Mouse (Mus musculus) liver, embryonic 16.5 days (tissue): ENCODE measurements around the gene Ppp1r15a. TPM values are rescaled to one million over a fixed set of nuclear protein-coding genes. Genes with fewer than 3 reads are reported as not detected.
A peak's percentile ranks its signal among the peaks of the same experiment; 100 is the strongest.
"Not testable (repeated sequence)": the region's sequence is repeated elsewhere in the genome, so short reads cannot be mapped to it uniquely, and the experiment has no call there.

Experiments
- ATAC-seq: fragments of 200-750 bp; cut with Nextera tagmentation; 2 replicates; pipeline ENCODE4 v1.8.0; 2017; ENCODE audit warnings: low read depth, mild to moderate bottlenecking, moderate number of reproducible peaks, moderate library complexity
- H3K27ac ChIP-seq: fragments of 300-500 bp; sonication (generic); 2 replicates; pipeline ENCODE4 v1.5.1; 2014; ENCODE audit warnings: mild to moderate bottlenecking, low read length
- H3K27me3 ChIP-seq: fragments of 300-500 bp; sonication (generic); 2 replicates; pipeline ENCODE4 v1.6.1; 2014; ENCODE audit warnings: low read depth, low read length, mixed read lengths; ENCODE audit not compliant: control insufficient read depth, insufficient read depth
- H3K36me3 ChIP-seq: fragments of 300-500 bp; sonication (generic); 2 replicates; pipeline ENCODE4 v1.6.1; 2014; ENCODE audit warnings: mild to moderate bottlenecking; ENCODE audit not compliant: control insufficient read depth, insufficient read depth
- H3K4me1 ChIP-seq: fragments of 300-500 bp; sonication (generic); 2 replicates; pipeline ENCODE4 v1.6.1; 2014; ENCODE audit warnings: low read depth, low read length, mixed read lengths; ENCODE audit not compliant: control insufficient read depth
- H3K4me2 ChIP-seq: fragments of 300-500 bp; sonication (generic); 2 replicates; pipeline ENCODE4 v1.6.1; 2014; ENCODE audit warnings: low read depth, low read length, mixed read lengths
- H3K4me3 ChIP-seq: fragments of 300-500 bp; sonication (generic); 2 replicates; pipeline ENCODE4 v1.5.1; 2014; ENCODE audit warnings: low read depth, mild to moderate bottlenecking, low read length
- H3K9ac ChIP-seq: fragments of 300-500 bp; sonication (generic); 2 replicates; pipeline ENCODE4 v1.6.1; 2014; ENCODE audit warnings: low read depth, low read length
- H3K9me3 ChIP-seq: fragments of 300-500 bp; sonication (generic); replicated peaks from 2 replicates; pipeline ENCODE4 v1.6.1; 2016; ENCODE audit warnings: low read length; ENCODE audit not compliant: control insufficient read depth
- WGBS: fragments of 180-500 bp; shearing (Covaris S2); extraction: QIAGEN DNeasy Blood & Tissue Kit; methylation state at CpG from one replicate; pipeline ENCODE4 v1.1.7; 2014; ENCODE audit not compliant: insufficient replicate concordance; 5-methylcytosine and 5-hydroxymethylcytosine counted together
- polyA plus RNA-seq: library from polyadenylated mRNA; unstranded; fragments of >200 nt; fragmentation: Nextera tagmentation; extraction: Ambion mirVana; gene quantifications from 2 replicates; pipeline ENCODE4 v1.2.1, GENCODE M21; 2015

Ppp1r15a gene
- polyA plus RNA-seq, 1 experiment from 2014 or later: 328 TPM

GRCm38 (mm10) chr7:45538163-45539041 is 12.3 kb upstream of the Ppp1r15a start:
- Histone ChIP-seq H3K27ac (no peak overlapping the region), H3K9ac (peak overlapping the region; percentile 47; the same call in 1 of the 2 replicates), H3K4me1 (no peaks in the 10 kb centered on the region; the same call in 1 of the 2 replicates), H3K4me3 (peak overlapping the region; percentile 53), H3K9me3 (no peaks in the 10 kb centered on the region), H3K36me3 (no peaks in the 10 kb centered on the region), H3K27me3 (peaks cover 8% of the 10 kb centered on the region), H3K4me2 (peak overlapping the region; percentile 66)
- peak; percentile 62 for ATAC-seq
- 8% methylated on average over 29 of the region's 29 CpGs for WGBS

- H3K4me1 ChIP-seq: no peaks in the 10 kb centered on the region; the same call in 1 of the 2 replicates
- no peaks in the 10 kb centered on the region for H3K9me3 ChIP-seq
- H3K27ac ChIP-seq: no peak overlapping the region
- no peak for ATAC-seq
- no peak overlapping the region for H3K9ac ChIP-seq
- H3K27me3 ChIP-seq: peaks cover 8% of the 10 kb centered on the region
- peak overlapping the region; percentile 66 for H3K4me2 ChIP-seq
- 68% methylated on average over 10 of the region's 10 CpGs for WGBS
- no peaks in the 10 kb centered on the region for H3K36me3 ChIP-seq
- no peak overlapping the region for H3K4me3 ChIP-seq
These were observed 11.5 kb upstream of the Ppp1r15a start for GRCm38 (mm10) chr7:45537602-45538001.

- Histone ChIP-seq H3K9me3 (no peaks in the 10 kb centered on the region), H3K4me2 (no peak overlapping the region), H3K4me1 (no peaks in the 10 kb centered on the region; the same call in 1 of the 2 replicates), H3K4me3 (no peak overlapping the region), H3K27me3 (peaks cover 8% of the 10 kb centered on the region), H3K27ac (no peak overlapping the region), H3K9ac (no peak overlapping the region), H3K36me3 (no peaks in the 10 kb centered on the region)
- WGBS: 79% methylated on average over 1 of the region's 1 CpGs
- no peak for ATAC-seq
These were observed 9.6 kb upstream of the Ppp1r15a start for GRCm38 (mm10) chr7:45535676-45536075.

- no peaks in the 10 kb centered on the region; the same call in 1 of the 2 replicates for H3K27me3 ChIP-seq
- H3K27ac ChIP-seq: no peak overlapping the region
- peaks cover 10% of the 10 kb centered on the region for H3K4me1 ChIP-seq
- H3K4me3 ChIP-seq: no peak overlapping the region
- no peaks in the 10 kb centered on the region for H3K9me3 ChIP-seq
- no peak overlapping the region for H3K4me2 ChIP-seq
- H3K36me3 ChIP-seq: no peaks in the 10 kb centered on the region
- no peak overlapping the region for H3K9ac ChIP-seq
- 56% methylated on average over 2 of the region's 2 CpGs for WGBS
- ATAC-seq: no peak
These were observed 4.6 kb upstream of the Ppp1r15a start for GRCm38 (mm10) chr7:45530643-45531042.

- peaks cover 10% of the 10 kb centered on the region for H3K4me1 ChIP-seq
- H3K27me3 ChIP-seq: no peaks in the 10 kb centered on the region; the same call in 1 of the 2 replicates
- no peak overlapping the region for H3K27ac ChIP-seq
- ATAC-seq: no peak
- 5% methylated on average over 6 of the region's 6 CpGs for WGBS
- peaks cover 2% of the 10 kb centered on the region for H3K36me3 ChIP-seq
- H3K9ac ChIP-seq: no peak overlapping the region
- H3K4me3 ChIP-seq: no peak overlapping the region
- no peak overlapping the region for H3K4me2 ChIP-seq
- H3K9me3 ChIP-seq: no peaks in the 10 kb centered on the region
These were observed 3.4 kb upstream of the Ppp1r15a start for GRCm38 (mm10) chr7:45529461-45529860.

GRCm38 (mm10) chr7:45527169-45527568 is 1.1 kb upstream of the Ppp1r15a start:
- Histone ChIP-seq H3K9ac (peak overlapping the region; percentile 96), H3K27ac (peak overlapping the region; percentile 100), H3K4me2 (peak overlapping the region; percentile 75), H3K4me1 (peaks cover 12% of the 10 kb centered on the region), H3K36me3 (peaks cover 21% of the 10 kb centered on the region), H3K4me3 (peak overlapping the region; percentile 86)
- ATAC-seq, H3K27me3 ChIP-seq, H3K9me3 ChIP-seq: not testable (repeated sequence)
- WGBS: 61% methylated on average over 6 of the region's 6 CpGs

- Histone ChIP-seq H3K9ac (peak overlapping the region; percentile 96), H3K4me1 (peaks cover 12% of the 10 kb centered on the region), H3K36me3 (peaks cover 23% of the 10 kb centered on the region), H3K4me3 (peak overlapping the region; percentile 86), H3K27ac (peak overlapping the region; percentile 100), H3K9me3 (no peaks in the 10 kb centered on the region), H3K4me2 (peak overlapping the region; percentile 75), H3K27me3 (no peaks in the 10 kb centered on the region; the same call in 1 of the 2 replicates)
- WGBS: 16% methylated on average over 7 of the region's 7 CpGs
- no peak for ATAC-seq
These were observed 529 bp upstream of the Ppp1r15a start for GRCm38 (mm10) chr7:45526474-45527120.

GRCm38 (mm10) chr7:45524841-45525621 is 1.0 kb downstream of the Ppp1r15a start:
- H3K4me3 ChIP-seq: peak overlapping the region; percentile 86
- H3K4me2 ChIP-seq: peak overlapping the region; percentile 75
- ATAC-seq: peak; percentile 87
- no peaks in the 10 kb centered on the region for H3K9me3 ChIP-seq
- H3K27ac ChIP-seq: peak overlapping the region; percentile 100
- peaks cover 20% of the 10 kb centered on the region for H3K4me1 ChIP-seq
- 6% methylated on average over 12 of the region's 12 CpGs for WGBS
- peaks cover 28% of the 10 kb centered on the region for H3K36me3 ChIP-seq
- H3K27me3 ChIP-seq: no peaks in the 10 kb centered on the region
- H3K9ac ChIP-seq: peak overlapping the region; percentile 96
